Mouse (Mus musculus) mouse trophoblast stem cell (cell line): ENCODE measurements around the gene Ncf4.

Experiments used
- in situ Hi-C, 2 experiments: fragments of 300-500 bp; cut with MseI, MboI; formaldehyde crosslinking; loops; 2 replicates in 1 of 2; 3 replicates in 1 of 2; pipeline ENCODE4 v1.15.1; 2025

Ncf4 gene

GRCm38 (mm10) chr15:78309865-78310264 lies 65.3 kb downstream of the Ncf4 start:
- in situ Hi-C loops, result no loop called here

- in situ Hi-C loops, result no loop called here
Measured at GRCm38 (mm10) chr15:78310971-78311370, 66.4 kb downstream of the Ncf4 start.
